Mouse (Mus musculus): ENCODE results near the gene Lrch2.

DNA sequence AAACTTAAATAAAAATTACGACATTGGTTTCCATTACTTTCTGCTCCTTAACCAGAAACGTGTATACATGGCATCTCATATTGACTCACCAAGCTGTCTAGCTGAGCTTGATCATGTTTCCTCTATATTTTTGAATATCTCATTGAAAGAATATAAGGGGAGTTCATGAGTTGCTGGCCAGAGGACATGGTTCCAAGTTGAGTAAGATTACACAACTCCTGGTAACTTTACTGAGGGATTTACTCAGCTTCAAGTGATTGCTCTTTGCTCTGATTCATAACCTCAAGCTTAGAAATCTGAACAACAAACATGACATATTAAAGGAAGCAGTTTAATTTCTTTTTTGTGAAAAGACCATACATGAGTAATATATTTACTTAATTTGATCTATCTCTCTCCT is 118.5 kb downstream of the Lrch2 start:
- no peak for TF ChIP-seq POLR2A (IDR thresholded peaks at IDR 0.05; ENCODE audit: extremely low read depth, insufficient read depth, low read length)
- TF ChIP-seq CTCF (IDR thresholded peaks at IDR 0.05; ENCODE audit: low read depth, low read length): no peak

Measured in liver, adult 2 months (tissue).